Mouse (Mus musculus): Measurements from ENCODE around the gene Etnk1.
"Not testable (repeated sequence)": the region's sequence is repeated elsewhere in the genome, so short reads cannot be mapped to it uniquely, and the experiment has no call there.

Etnk1 gene

GRCm38 (mm10) chr6:143151081-143151995 is 15.7 kb upstream of the Etnk1 start:
- DNase-seq = not testable (repeated sequence)

GRCm38 (mm10) chr6:143152321-143152827 is 14.6 kb upstream of the Etnk1 start:
- DNase-seq = no peak

DNA sequence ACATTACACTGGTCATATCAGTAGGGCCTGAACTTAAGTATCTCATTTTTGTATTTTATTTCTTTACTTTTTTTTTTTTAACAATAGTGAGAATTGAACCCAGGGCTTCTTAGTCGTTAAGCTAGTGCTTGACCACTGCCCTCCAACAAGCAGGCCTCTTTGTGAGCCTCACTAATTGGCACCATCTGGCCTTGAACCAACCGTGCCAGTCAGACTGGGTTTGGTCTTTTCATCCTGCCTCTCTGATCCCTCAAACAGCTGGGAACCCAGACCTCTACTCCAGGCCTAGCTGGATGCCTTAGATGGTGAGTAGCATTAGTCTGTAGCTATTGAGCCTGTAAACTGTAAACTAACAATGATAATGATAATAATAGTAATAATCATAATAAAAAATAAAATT is 13.9 kb upstream of the Etnk1 start:
- DNase-seq = no peak

DNA sequence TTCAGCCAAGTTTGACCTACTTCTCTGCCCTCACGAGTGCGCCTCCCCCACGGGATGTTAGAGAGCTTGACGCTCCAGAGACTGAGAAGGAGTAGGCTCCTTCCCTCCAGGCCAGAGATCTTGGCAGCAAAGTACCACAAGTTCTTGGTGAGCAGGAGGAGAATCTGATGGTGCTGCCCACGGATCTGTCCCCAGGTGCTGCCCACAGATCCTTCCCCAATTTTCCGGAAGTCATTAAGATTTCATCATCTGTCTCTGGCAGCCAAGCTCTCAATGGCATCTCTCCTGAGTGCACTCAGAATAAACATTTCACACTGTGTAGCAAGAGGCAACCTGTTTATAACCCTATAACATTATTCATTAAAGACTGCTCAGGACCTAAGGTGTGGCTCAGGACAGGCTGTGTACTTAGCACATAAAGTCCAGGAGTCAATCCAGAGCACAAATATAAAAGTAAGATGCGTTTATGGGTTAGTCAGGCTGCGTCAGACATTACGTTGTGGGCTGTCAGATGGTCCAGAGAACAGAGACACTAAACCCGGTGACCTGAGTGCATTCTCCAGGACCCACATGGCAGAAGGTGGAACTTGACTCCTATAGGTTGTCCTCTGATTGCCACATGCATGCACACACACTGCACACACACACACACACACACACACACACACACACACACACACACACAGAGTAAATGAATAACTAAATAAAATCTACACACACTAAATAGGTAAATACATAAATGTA is 13.1 kb upstream of the Etnk1 start:
- DNase-seq = no peak

GRCm38 (mm10) chr6:143154885-143155284 is 12.1 kb upstream of the Etnk1 start:
- DNase-seq = no peak

DNA sequence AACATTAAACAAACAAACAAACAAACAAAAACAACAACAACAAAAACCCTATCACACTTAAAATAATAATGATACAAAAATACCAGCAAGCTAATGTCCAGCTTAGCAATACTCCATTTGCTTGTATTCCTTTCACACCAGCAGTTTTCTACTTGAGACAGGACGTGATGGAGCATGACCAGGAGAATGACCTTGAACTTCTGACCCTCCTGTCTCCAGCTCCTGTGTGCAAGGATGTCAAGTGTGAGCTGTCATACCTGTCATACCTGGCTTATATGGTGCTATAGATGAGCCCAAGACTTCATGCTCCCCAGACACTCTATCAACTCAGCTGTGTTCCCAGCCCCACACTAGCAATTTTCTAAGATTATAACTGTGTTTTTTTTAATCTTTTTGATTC is 11.0 kb upstream of the Etnk1 start:
- no peak for DNase-seq

DNA sequence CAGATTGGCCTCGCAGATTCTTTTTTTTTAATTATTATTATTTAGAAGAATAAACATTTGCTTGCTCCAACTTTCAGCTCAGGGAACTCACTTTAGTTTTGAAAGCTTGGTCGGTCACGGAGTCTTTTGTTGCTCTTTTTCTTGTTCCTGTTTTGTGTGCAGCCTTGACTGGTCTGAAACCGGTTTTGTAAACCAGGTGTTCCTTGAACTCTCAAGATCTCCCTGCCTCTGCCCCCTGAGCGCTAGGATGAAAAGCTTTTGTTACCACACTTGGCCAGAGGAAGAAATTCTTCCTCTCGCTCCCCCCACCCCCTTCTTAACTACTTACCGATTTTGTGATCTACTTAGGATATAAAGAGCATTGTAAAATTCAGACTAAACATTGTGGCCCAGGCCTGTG is 10.3 kb upstream of the Etnk1 start:
- no peak for DNase-seq

DNA sequence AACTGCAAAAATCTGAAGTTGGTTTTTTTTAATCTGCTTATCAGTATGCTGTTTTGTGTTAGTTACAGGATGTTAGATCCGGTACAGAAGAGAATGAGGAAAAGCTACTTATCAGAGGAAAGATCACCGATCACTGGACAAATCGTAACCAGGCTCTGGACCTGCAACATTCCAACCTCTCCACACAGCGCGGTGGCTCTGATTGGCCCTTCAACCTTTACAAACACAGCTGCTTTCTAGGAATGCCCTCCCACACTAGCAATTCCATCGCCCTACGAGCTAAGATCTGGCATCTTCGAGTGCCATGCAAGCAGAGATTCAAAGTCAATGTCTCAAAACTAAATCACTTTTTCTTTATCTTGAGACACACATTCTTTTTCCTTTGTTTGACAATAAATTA is 9.6 kb upstream of the Etnk1 start:
- no peak for DNase-seq

GRCm38 (mm10) chr6:143160572-143161231 is 6.3 kb upstream of the Etnk1 start:
- no peak for DNase-seq

- no peak for DNase-seq
Observed at GRCm38 (mm10) chr6:143162161-143162877, 4.7 kb upstream of the Etnk1 start.

- DNase-seq = no peak
Observed at GRCm38 (mm10) chr6:143163956-143164905, 2.8 kb upstream of the Etnk1 start.

GRCm38 (mm10) chr6:143164906-143165255 is 2.1 kb upstream of the Etnk1 start:
- no peak for DNase-seq

GRCm38 (mm10) chr6:143165404-143166257 is 1.4 kb upstream of the Etnk1 start:
- DNase-seq = no peak

DNA sequence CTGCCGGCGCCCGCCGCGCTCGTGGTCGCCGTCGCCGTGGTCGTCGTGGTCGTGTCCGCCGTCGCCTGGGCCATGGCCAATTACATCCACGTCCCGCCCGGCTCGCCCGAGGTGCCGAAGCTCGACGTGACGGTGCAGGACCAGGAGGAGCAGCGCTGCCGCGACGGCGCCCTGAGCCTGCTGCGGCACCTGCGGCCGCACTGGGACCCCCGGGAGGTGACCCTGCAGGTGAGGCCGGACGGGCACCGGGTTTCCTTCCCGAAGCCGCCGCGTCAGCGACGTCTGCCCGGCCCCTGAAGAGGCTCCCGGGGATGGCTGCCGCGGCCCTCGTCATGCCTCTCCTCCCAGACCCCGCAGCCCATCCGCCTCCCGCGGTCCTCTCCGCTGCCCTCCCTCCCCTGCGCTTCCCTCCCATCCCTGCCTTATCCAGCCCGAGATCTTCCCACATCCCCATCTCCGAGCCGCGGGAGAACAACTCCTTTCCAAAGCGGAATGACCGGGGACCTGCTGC is 443 bp downstream of the Etnk1 start:
- DNase-seq = peak; percentile 39

DNA sequence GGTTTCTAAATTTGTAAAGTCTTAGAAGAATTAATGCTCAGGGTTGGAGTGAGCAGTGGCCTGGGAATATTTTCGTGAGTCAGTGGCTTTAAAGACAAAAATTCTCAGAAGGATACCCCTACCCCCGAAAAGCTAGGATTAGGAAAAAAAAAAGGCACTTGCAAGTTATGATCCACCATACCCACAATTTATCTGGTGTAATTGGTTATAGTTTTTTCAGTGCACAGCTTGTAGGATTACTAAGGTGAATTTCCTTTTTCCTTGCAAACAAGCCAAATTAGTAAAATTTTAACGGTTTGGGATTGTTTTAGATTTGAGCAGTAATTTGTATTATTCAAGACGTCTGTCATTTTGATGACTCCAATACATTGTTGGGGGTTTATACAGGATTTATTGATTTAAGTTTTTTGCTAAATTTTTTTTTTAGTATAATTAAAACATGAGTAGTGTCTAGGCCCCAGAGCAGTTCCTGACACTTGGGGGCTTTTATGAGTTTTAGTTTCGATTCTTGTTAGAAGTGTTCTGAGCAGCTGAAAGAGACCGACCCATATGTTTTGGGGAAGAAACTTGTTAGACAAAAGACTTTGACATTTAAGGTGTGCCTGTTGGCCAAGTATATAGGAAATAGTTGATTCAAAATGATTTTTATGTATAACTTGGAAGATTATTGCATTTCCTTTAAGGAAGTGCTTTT is 1.1 kb downstream of the Etnk1 start:
- no peak for DNase-seq

DNA sequence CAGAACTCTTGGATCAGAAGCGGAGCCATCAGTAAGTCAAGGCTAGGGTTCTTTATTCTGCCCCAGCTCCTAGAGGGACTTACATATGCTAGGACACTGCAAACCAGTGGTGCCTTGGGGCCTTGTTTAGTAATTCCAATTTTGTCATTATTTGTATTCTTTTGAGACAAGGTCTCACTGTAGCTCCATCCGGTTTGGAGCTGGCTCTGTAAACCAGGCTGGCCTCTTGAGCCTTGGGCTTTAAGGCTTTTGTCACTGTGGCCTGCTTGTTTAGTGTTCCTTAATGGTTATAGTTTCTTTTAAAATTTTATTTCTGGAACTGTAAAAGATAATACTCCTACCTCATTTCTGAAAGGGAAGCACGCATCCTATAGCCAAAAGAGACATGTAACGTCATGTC is 2.4 kb downstream of the Etnk1 start:
- no peak for DNase-seq

- DNase-seq = no peak
Observed at GRCm38 (mm10) chr6:143170166-143170960, 3.3 kb downstream of the Etnk1 start.

- no peak for DNase-seq
Observed at GRCm38 (mm10) chr6:143171066-143171465, 4.0 kb downstream of the Etnk1 start.

All from right cerebral cortex, adult 18-20 months (tissue).